Mouse (Mus musculus) midbrain, embryonic 14.5 days (tissue): ENCODE results near the gene Foxp4. TPM values are rescaled to one million over a fixed set of nuclear protein-coding genes. Genes with fewer than 3 reads are reported as not detected.

Source experiments
- ATAC-seq: fragments of 200-750 bp; cut with Nextera tagmentation; 2 replicates; pipeline ENCODE4 v1.8.0; 2017; ENCODE audit warnings: moderate number of reproducible peaks, moderate library complexity; ENCODE audit not compliant: low FRiP score, low TSS enrichment
- DNase-seq: peaks from one replicate; pipeline ENCODE4 v3.0.0-alpha.2; 2015
- H3K27ac ChIP-seq: fragments of 300-500 bp; sonication (generic); replicated peaks from 2 replicates; pipeline ENCODE4 v1.5.1; 2014; ENCODE audit warnings: mild to moderate bottlenecking, low read depth, low read length, moderate library complexity
- H3K27me3 ChIP-seq: fragments of 300-500 bp; sonication (generic); 2 replicates; pipeline ENCODE4 v1.6.1; 2014; ENCODE audit warnings: low read length, control low read depth, mixed read lengths; ENCODE audit not compliant: control insufficient read depth, insufficient read depth
- H3K36me3 ChIP-seq: fragments of 300-500 bp; sonication (generic); 2 replicates; pipeline ENCODE4 v1.6.1; 2014; ENCODE audit warnings: low read length, control low read depth; ENCODE audit not compliant: control insufficient read depth, insufficient read depth
- H3K4me1 ChIP-seq: fragments of 300-500 bp; sonication (generic); 2 replicates; pipeline ENCODE4 v1.6.1; 2014; ENCODE audit warnings: mild to moderate bottlenecking, antibody characterized with exemption, low read length, control low read depth; ENCODE audit not compliant: control insufficient read depth, insufficient read depth
- H3K4me2 ChIP-seq: fragments of 300-500 bp; sonication (generic); 2 replicates; pipeline ENCODE4 v1.6.1; 2014; ENCODE audit warnings: mild to moderate bottlenecking, low read length, moderate library complexity
- H3K4me3 ChIP-seq: fragments of 300-500 bp; sonication (generic); replicated peaks from 2 replicates; pipeline ENCODE4 v1.5.1; 2014; ENCODE audit warnings: low read depth, low read length
- H3K9ac ChIP-seq: fragments of 300-500 bp; sonication (generic); replicated peaks from 2 replicates; pipeline ENCODE4 v1.6.1; 2014; ENCODE audit warnings: mild to moderate bottlenecking, low read length, moderate library complexity
- H3K9me3 ChIP-seq: fragments of 300-500 bp; sonication (generic); 2 replicates; pipeline ENCODE4 v1.6.1; 2016; ENCODE audit warnings: low read length, control low read depth, mixed read lengths; ENCODE audit not compliant: control insufficient read depth
- WGBS: fragments of 180-500 bp; shearing (Covaris S2); extraction: QIAGEN DNeasy Blood & Tissue Kit; methylation state at CpG from one replicate; pipeline ENCODE4 v1.1.7; 2014; 5-methylcytosine and 5-hydroxymethylcytosine counted together
- polyA plus RNA-seq: library from polyadenylated mRNA; unstranded; fragments of >200 nt; fragmentation: Nextera tagmentation; extraction: Ambion mirVana; gene quantifications from 2 replicates; pipeline ENCODE4 v1.2.1, GENCODE M21; 2014

The Foxp4 gene
- polyA plus RNA-seq, 1 experiment from 2014 or later, result 40.9 TPM

DNA sequence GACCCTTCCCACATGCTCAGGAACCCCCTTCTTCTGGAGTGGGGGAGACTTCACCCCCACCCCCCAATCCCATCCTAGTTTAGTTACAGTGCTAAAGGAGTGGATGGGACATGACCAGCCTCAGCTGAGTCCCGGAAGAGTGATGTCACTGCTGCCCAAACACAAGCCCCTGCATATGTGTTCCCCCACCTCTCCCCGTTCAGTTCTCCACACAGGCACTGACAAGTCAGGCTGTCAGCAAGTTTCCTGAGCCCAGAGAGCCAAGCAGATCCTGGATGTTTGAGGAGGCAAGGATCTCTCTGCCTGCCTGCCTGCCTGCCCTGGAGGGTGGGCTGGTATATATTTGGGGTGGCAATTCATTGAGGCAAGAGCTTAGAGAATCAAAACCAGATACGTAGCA, 45.2 kb downstream of the Foxp4 start:
- Histone ChIP-seq H3K4me2 (peak overlapping the region; percentile 69), H3K4me1 (peaks cover 39% of the 10 kb centered on the region), H3K27ac (peak overlapping the region; percentile 79), H3K4me3 (peak overlapping the region; percentile 41; the same call in 1 of the 2 replicates), H3K36me3 (peaks cover 14% of the 10 kb centered on the region), H3K9ac (peak overlapping the region; percentile 41; the same call in 1 of the 2 replicates), H3K9me3 (no peaks in the 10 kb centered on the region), H3K27me3 (no peaks in the 10 kb centered on the region)
- no peak; the same call in 1 of the 2 replicates for ATAC-seq
- WGBS, result 25% methylated on average over 3 of the region's 3 CpGs
- DNase-seq, result no peak

DNA sequence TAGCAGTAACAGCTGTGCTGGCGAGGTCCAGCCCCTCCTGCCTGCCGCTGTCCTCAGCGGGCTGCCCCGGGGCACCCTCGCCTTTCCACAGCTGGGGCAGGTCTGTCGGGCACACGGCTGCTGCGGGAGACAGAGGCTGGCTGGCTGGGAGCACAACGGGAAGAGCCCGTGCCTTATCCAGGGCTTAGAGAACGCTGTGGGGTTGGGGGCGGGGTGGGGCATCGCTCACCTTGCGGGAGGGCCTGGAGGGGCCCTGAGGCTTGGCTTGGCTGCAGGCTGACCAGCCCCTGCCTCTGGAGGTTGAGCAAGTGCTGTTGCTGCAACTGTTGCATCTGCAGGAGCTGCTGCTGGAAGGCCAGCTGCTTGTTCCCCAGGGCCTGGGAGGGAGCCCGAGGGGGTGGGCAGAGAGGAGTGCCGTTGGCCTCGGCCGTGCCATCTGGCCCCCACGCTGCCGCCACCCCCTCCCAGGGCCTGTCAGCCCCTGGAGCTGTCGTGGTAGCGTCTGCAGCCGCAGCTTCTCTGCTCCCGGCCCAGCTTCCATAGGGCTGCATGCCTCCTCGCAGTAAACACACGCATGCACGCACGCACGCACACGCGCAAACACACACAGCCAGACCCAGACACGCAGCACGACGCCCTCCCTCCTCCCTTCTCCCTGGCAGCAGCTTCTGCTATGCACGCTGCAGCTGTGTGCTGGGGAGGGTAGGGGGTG, 45.9 kb downstream of the Foxp4 start:
- WGBS, result 6% methylated on average over 35 of the region's 35 CpGs
- Histone ChIP-seq H3K4me2 (peak overlapping the region; percentile 69), H3K27ac (peak overlapping the region; percentile 79), H3K9me3 (no peaks in the 10 kb centered on the region), H3K9ac (peak overlapping the region; percentile 41), H3K36me3 (peaks cover 17% of the 10 kb centered on the region), H3K27me3 (no peaks in the 10 kb centered on the region), H3K4me1 (peaks cover 46% of the 10 kb centered on the region), H3K4me3 (peak overlapping the region; percentile 41)
- ATAC-seq (peak; percentile 36), DNase-seq (peak; percentile 81)

GRCm38 (mm10) chr17:47877715-47878377, 46.6 kb downstream of the Foxp4 start:
- H3K27me3 ChIP-seq, result no peaks in the 10 kb centered on the region
- H3K9me3 ChIP-seq, result no peaks in the 10 kb centered on the region
- ATAC-seq, result peak; percentile 15
- peaks cover 17% of the 10 kb centered on the region for H3K36me3 ChIP-seq
- DNase-seq, result no peak
- H3K4me3 ChIP-seq, result peak overlapping the region; percentile 41
- peak overlapping the region; percentile 79 for H3K27ac ChIP-seq
- peaks cover 52% of the 10 kb centered on the region for H3K4me1 ChIP-seq
- H3K9ac ChIP-seq, result peak overlapping the region; percentile 41
- 18% methylated on average over 10 of the region's 10 CpGs for WGBS
- H3K4me2 ChIP-seq, result peak overlapping the region; percentile 69

DNA sequence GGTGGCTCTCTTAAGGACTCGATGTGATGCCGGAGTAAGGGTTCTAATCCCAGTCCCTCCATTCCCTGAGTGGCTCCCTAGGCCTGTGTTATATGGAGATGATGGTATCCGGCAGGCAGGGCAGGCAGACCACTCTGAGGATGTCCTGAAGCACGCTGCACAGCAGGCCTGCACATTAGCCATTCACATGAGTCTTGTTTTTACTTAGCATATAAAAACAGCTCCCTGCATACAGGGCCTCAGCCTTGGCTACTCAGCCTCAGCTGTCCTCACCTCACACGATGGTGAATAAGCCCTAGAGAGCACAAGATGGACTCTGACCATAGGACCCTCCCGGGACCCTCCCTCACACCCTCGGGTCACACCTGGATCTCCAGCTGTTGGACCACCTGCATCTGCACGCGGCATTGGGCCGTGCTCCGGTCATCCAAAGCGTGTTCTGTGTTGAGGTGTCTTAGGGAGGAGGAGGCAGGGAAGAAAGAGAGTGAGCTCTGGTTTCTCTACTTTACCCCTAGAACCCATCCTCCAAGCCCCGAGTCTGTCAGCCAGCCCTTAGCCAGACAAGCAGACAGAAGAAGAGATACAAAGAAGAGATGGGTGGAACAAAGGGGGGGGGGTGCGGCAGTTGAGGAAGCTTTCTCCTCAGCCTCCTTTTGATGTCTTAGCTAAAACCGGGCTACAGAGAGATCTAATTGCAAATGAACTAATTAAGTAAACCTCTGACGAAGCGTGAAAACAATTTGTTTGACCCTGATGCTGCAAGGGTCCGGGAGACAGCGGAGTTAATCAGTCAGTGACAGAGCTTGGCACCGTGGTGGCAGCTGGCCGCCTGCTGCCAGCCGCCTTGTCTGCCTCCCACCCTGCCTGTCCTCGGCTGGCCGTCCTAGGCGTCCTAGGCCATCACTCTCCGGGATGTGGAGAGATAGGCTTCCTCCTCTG, 47.4 kb downstream of the Foxp4 start:
- peaks cover 59% of the 10 kb centered on the region for H3K4me1 ChIP-seq
- H3K9ac ChIP-seq, result peak overlapping the region; percentile 41
- H3K4me3 ChIP-seq, result peak overlapping the region; percentile 41
- ATAC-seq (peak; percentile 42; the same call in 1 of the 2 replicates), DNase-seq (peak; percentile 77)
- peak overlapping the region; percentile 79 for H3K27ac ChIP-seq
- no peaks in the 10 kb centered on the region for H3K27me3 ChIP-seq
- H3K36me3 ChIP-seq, result peaks cover 17% of the 10 kb centered on the region
- 7% methylated on average over 26 of the region's 26 CpGs for WGBS
- H3K9me3 ChIP-seq, result no peaks in the 10 kb centered on the region
- peak overlapping the region; percentile 69 for H3K4me2 ChIP-seq

DNA sequence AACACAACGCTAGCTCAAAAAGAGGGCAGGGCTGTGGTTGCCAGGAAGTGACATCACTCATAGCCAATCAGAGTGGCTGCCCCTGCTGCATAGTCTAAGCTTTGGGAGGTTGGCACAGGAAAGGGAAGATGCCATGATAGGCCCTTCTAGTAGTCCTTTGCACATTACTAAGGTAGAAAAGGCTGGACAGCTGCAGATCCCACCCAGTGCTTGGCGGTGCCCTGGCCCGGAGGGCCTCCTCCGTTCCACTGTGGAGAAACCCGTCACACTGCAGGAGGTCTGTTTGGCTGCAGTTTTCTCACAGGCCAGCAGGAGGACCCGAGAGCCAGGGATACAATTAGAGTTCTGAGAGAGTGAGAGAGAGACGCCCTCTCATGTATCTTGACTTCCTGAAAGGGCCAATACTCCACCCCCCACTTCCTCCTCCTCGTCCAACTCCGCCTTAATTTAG, 51.1 kb downstream of the Foxp4 start:
- H3K9me3 ChIP-seq, result no peaks in the 10 kb centered on the region
- ATAC-seq, result peak; percentile 28; the same call in 1 of the 2 replicates
- H3K4me2 ChIP-seq, result peak overlapping the region; percentile 29; the same call in 1 of the 2 replicates
- peaks cover 42% of the 10 kb centered on the region for H3K36me3 ChIP-seq
- peak overlapping the region; percentile 87 for H3K27ac ChIP-seq
- 12% methylated on average over 9 of the region's 9 CpGs for WGBS
- no peak overlapping the region for H3K9ac ChIP-seq
- peaks cover 53% of the 10 kb centered on the region for H3K4me1 ChIP-seq
- H3K27me3 ChIP-seq, result no peaks in the 10 kb centered on the region
- peak; percentile 85 for DNase-seq
- no peak overlapping the region for H3K4me3 ChIP-seq

DNA sequence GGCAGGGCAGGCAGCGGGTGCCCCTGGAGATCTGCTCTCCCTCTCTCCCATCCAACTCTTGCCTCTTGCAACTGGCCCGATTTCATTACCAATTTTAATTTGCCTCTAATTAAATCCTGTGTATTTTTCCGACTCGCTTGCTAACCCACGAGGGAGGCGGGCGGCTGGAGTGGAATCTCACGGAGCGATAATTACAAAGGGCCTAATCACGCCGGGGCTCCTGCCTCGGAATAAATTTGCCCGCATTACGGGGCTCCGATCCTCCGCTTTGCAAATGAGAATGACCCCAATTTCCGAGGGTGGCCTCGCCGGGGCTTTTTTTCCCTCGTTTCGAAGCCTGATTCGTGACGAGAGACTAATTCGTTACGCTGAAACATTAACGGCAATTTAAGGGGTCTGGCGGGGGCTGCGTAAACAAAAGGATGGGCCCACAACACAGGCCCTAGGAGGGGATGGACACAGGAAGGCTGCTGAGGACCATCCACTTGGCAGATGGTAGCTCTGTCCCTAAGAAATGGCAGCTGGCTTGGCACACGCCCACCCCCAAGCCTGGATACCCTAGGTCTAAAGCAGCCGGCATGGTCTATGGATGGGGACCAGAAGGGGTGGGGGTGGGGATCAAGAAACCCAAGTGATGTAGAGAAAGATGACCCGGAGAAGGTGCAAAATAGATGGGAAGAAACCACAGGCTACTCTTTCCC, 52.0 kb downstream of the Foxp4 start:
- H3K27me3 ChIP-seq, result no peaks in the 10 kb centered on the region
- peak overlapping the region; percentile 16; the same call in 1 of the 2 replicates for H3K9ac ChIP-seq

GRCm38 (mm10) chr17:47869874-47870273, 54.6 kb downstream of the Foxp4 start:
- DNase-seq, result no peak
- ATAC-seq, result no peak
- Histone ChIP-seq H3K4me1 (peaks cover 29% of the 10 kb centered on the region), H3K27ac (no peak overlapping the region), H3K9me3 (no peaks in the 10 kb centered on the region), H3K4me2 (no peak overlapping the region), H3K9ac (no peak overlapping the region), H3K27me3 (no peaks in the 10 kb centered on the region), H3K4me3 (no peak overlapping the region), H3K36me3 (peaks cover 41% of the 10 kb centered on the region)
- 95% methylated on average over 10 of the region's 10 CpGs for WGBS

More for the DNA sequence above, 52.0 kb downstream of the Foxp4 start:
- Histone ChIP-seq H3K9me3 (no peaks in the 10 kb centered on the region), H3K27ac (peak overlapping the region; percentile 87), H3K36me3 (peaks cover 48% of the 10 kb centered on the region), H3K4me1 (peaks cover 44% of the 10 kb centered on the region), H3K4me2 (peak overlapping the region; percentile 29), H3K4me3 (no peak overlapping the region)
- 29% methylated on average over 31 of the region's 31 CpGs for WGBS
- DNase-seq, result peak; percentile 87
- peak; percentile 47; the same call in 1 of the 2 replicates for ATAC-seq

DNA sequence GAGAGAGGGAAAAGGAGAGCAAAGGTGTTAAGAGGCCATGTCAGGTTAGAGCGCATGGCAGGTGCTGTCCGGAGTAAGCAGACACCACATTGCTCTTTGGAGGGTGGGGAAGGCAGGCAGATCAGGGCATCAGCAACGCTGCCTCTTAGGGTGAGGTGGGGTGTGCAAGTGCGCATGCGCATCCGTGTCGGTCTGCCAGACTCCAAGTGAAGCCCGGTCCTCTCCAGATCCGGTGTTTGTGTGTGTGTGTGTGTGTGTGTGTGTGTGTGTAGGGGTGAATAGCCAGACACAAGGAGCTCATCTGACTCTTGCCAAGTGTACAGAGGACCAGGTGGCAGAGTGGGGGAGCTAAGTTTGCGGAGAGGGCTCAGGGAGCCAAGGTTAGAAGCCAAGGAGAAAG, 58.4 kb downstream of the Foxp4 start:
- Histone ChIP-seq H3K4me3 (no peak overlapping the region), H3K9ac (no peak overlapping the region), H3K27ac (no peak overlapping the region), H3K4me2 (no peak overlapping the region), H3K36me3 (peaks cover 29% of the 10 kb centered on the region), H3K4me1 (no peaks in the 10 kb centered on the region), H3K9me3 (no peaks in the 10 kb centered on the region), H3K27me3 (no peaks in the 10 kb centered on the region)
- 65% methylated on average over 10 of the region's 10 CpGs for WGBS
- DNase-seq (no peak), ATAC-seq (no peak)
